Mouse (Mus musculus) ovary, postnatal 10 days (tissue): ENCODE results near the gene Irf2bp2.

Source experiments
- DNase-seq: peaks from one replicate; pipeline ENCODE4 v3.0.0; 2022; ENCODE audit warnings: low spot score

Irf2bp2 gene

DNA sequence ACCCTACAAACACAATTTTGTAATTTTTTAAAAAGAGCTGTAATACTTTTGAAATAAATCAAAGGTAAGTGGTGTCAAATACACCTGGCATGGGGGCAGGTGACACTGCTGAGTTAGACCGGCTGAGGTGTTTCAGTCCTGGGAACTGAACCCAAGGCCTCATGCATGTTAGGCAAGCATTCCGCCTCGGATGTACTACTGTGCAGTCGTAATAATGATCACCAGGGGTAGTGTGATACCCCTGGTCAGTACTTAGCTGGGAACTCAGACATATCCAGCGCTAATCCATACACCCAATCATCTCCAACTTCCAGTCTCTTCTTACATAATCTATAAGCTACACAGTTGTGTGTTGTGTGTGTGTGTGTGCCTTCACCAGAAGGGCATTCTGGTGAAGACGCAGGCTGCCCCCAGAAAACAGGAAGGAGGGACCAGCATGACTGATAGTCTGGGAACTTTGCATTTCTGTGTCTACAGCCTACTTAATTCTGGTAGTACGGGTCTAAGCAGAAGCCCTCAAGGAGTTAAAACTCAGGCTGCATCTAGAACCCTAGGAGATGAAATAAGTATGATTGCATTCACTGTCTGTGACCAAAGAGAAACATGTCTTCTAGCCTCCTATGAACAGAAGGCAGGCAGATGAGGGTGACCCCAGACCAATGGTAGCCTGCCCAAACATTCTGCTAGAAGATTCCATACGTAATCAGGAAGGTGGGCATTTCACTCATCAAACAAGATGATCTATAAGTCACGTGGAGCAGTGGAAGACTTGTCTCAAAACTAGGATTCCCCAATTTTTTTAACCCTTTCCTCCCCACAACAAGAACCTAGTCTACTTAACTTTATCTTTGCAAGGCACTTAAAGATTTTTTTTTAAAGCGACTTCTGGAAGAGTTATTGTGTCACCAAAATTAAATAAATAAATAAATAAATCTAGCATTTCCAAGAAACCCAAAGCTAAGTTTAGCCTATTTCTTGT is 6.9 kb downstream of the Irf2bp2 start:
- no peak for DNase-seq

- DNase-seq, result no peak
Measured at GRCm38 (mm10) chr8:126586101-126586500, 7.7 kb downstream of the Irf2bp2 start.

DNA sequence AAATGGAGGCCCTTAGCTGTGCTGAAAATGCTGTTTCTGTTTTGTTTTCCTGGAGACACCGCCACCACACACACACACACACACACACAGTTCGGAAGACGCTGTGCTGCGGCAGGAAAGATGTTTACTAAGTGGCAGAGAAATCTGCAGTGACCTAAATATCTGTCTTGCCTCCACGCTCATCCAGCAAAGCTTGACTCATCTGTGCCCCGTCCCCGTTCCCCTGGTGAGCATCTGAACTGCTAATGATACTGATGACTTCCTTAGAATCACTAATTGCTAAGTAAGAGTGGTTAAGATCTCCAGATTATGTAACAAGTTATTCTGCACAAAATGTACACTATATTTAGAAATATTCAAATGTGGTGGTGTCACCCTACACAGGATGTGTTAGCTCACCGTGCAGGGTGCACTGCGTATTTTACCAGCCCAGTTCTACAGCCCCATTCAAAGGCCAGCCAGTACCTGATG is 8.2 kb downstream of the Irf2bp2 start:
- no peak for DNase-seq

DNA sequence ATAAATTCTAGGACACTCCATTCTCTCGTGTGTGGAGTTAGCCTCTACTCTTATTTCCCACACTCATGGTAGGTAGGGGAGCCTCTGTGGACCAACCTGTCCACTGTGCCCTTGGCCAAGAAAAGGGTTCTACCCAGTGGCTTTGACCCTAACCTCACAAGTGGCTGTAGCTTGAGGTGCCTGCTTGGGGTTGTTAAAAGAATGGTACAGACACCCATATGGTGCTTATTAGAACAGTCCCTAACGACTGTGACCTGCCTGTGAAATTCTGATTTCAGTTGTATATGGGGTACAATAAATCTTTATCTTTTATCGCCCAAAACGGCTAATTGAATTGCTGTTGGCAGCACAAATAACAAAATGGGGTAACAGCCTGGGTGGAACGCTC is 8.9 kb downstream of the Irf2bp2 start:
- DNase-seq, result no peak

DNA sequence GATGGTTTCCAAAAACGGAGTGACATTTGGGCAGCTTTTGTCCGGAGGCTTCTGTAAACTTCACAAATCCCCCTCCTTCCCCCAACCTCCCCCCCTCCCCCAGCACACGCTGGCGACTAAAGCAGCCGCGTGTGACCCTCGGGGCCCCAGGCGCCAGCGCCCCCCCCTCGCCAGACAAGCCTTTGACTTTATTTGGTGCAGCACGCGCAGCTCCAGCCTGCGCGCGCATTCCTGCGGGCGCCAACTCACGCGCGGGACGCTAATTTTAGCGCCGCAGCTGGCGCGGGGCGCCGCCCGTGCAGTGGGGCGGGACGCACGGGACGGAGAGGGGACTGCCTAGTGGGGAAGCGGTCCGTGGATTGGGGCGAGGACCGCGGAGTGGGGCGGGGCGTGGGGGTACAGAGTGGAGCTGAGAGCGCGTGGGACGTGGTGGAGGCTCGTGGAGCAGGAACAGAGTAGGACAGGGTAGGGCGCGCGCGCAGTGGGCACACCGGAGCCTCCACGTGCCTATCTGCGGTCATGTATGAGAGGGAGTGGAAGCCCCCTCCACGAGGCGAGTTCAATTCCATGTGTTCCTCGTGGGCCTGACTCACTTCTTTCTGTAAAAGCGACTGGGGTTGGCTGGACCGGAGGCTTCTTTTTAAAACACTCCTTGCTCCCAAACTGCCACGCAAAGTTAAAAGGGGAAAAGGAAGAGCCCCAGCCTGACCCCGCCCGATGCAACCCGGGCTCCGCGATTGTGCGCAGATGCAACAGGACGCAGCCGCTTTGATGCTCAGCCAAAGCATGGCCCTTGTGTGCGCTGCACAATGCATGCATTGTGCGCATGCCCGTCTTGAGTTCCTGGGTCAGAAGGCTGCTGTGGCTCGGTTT is 9.6 kb downstream of the Irf2bp2 start:
- DNase-seq, result no peak

DNA sequence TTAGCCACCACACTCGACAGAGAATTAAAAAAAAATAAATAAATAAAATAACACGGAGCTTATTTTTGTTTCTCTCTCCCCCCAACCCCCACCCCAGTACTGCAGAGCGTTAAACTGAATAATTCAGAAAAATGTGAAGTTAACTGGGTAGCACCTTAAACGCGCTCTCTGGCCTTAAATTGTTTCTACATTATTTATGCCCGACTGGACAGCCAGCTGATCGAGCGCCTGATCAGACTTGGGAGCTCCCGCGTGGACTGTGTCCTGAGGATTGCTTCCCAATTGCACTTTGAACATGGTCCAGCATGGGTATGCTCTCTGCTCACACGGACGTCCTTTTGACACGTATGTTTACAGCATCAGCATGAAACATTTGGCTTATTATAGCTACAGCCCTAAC is 10.3 kb downstream of the Irf2bp2 start:
- no peak for DNase-seq

DNA sequence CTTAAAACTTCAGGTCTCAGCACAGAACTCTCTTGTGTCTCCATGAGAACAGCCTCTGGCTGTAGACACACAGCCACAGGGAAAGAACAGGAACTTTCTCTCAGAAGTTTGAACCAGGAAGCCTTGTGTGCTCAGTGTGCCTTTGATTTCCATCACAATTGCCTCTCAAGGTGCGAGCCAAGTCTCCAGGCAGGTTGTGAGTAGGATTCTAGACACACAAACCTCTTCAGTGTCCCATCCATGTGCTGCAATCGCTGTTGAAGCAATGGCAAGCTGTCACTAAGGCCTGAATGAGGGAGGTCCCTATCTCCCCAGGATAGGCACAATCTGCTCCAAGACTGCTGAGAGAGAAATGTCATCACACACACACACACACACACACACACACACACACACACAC is 10.8 kb downstream of the Irf2bp2 start:
- no peak for DNase-seq

DNA sequence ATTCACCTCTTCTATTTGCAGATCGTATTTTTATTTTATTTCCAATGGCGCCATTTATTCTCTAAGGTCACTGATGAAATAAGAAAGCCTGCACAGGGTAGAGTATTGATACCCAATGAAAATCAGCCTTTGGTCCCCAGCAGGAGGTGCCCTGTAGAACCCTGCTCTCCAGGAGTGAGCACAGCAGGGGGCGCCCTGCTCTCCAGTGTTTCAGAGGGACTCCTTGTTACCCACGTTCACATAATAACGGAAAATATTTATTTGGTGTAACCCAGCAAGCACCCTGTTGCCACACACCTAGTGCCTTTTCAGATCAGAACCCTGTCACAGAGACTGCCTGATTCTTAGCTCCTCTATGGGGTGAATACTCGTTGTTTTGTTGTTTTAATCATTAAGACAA is 11.3 kb downstream of the Irf2bp2 start:
- DNase-seq, result no peak

- no peak for DNase-seq
Measured at GRCm38 (mm10) chr8:126581662-126582061, 12.1 kb downstream of the Irf2bp2 start.

DNA sequence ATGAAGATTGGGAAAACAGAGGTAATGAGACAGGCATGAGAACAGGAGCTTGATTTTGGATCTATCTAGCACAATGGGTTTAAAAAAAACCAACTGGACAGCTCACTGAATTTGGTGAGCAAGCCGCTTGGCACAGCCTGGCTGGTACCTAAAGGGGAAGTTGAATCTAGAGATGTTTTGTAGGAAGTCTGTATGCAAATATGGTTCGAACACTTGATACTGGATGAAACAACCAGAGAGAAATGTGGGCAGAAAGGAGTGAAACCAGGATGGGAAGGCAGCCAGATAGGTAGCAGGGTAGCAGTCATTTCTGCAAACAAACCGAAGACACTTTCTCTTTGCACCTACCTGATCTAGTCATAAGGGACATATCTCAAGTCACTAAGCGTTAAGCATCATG is 13.0 kb downstream of the Irf2bp2 start:
- no peak for DNase-seq

DNA sequence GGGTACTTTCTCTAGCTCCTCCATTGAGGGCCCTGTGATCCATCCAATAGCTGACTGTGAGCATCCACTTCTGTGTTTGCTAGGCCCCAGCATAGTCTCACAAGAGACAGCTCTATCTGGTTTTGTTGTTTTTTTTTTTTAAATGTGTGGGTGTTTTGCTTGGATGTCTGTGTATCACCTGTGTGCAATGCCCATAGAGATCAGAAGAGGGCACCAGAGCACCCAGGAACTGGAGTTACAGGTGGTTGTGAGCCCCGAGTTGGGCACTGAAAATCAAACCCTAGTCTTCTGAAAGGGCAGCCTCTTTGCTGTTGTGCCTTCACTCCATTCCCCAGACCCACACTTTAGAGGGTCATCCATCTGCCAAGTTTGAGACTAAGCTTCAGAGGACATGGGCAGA is 13.7 kb downstream of the Irf2bp2 start:
- DNase-seq, result no peak

GRCm38 (mm10) chr8:126578641-126579040 is 15.1 kb downstream of the Irf2bp2 start:
- DNase-seq, result no peak

- no peak for DNase-seq
Measured at GRCm38 (mm10) chr8:126576919-126577318, 16.9 kb downstream of the Irf2bp2 start.

DNA sequence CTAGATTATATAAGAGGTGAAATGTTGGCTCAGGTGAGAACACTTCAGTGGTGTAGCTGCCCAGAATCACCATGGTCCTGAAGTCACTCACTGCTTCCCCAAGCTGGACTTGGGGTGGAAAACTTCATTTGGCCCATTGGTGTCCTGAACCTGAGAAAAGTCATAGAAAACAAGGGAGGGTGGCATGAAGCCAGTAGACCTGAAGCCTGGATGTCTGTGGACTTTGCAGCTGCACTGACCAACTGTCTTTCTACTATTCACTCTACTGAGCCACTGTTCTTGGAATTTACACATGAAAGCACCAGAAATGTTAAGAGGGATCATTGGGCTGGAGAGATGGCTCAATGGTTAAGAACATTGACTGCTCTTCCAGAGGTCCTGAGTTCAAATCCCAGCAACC is 17.7 kb downstream of the Irf2bp2 start:
- no peak for DNase-seq

DNA sequence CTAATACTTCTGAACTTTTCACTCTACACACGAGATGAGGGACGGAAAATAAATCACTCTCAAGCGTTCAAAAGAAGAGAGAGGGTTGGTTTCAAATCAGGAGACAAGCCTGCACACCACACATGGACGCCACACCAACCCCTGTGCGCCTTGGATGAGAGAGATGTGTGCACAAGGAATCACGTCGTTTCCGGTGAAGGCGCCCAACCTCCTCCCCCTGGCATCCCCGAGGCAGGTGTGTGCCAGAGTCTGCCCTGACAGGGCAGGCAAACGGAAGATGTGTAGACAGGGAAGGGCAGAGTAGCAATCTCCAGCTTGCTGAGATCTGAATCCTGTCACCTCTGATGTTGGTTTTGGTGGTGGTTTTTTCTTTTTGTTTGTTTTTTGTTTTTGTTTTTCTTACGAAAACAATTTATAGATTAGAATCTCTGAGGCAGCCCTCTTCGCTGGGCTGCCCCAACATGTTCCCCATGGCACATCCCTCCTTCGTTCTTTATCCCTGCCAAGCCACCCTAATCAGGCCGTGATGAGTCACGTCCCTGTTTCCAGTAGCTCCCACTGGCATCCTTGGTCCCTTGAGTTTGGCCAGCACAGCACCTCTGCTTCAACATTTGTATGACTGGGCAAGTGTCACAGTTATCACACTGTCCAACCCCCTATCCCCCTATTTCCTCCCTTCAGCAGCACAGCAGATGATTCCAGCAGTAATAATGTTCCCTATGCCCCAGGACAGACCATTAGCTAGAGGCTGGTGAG is 18.7 kb downstream of the Irf2bp2 start:
- no peak for DNase-seq

- no peak for DNase-seq
Measured at GRCm38 (mm10) chr8:126573878-126574277, 19.9 kb downstream of the Irf2bp2 start.

DNA sequence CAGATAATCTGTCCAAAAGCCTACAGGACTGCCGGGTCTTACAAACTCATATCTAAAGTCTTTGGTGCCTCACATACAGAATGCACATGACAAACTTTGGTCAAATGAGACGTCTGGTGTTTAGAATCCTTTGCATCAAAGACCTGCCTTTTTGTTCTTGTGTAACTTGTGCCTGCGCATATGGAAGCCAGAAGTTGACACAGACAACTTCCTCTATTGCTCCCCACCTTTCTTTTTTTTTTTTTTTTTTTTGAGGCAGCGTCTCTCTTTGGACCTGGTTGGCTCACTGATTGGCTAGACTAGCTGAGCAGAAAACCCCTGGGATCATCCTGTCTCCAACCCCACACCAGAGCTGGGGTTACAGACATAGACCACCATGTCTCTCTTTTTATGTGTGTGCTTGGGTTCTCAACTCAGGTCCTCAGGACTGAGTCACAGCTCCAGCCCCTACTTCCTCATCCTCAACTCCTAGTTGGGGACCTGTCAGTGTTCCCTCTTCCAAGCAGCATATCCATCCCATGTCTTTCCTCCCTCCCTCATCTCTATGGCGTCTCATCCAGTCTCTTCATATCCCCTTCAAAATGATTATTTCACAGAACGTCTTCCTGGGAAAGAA is 20.6 kb downstream of the Irf2bp2 start:
- no peak for DNase-seq

GRCm38 (mm10) chr8:126571065-126571660 is 22.6 kb downstream of the Irf2bp2 start:
- DNase-seq, result no peak

DNA sequence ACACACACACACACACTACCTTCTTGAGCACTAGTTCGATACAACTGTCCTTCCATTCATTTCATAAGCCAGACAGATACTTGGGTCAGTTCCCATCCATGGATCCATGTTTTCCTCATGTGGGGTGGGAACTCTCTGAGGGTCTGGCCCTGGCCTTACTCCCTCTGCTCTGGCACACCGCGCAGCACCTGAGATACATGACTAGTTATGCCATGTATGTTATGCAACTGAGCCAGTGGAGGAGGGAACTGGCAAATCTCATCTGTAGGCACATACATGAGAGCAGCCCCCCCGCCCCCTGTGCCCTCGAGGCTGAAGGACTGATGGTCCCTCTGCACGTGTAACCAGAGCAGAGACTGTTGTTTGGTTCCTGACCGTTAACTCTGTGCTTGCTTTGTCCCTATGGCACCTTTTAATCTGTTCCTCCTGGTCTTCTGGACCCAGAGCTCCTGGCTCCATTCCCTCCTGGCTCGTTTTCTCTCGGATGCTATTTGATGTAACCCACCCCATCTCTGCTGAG is 23.2 kb downstream of the Irf2bp2 start:
- no peak for DNase-seq

GRCm38 (mm10) chr8:126570046-126570445 is 23.7 kb downstream of the Irf2bp2 start:
- no peak for DNase-seq

DNA sequence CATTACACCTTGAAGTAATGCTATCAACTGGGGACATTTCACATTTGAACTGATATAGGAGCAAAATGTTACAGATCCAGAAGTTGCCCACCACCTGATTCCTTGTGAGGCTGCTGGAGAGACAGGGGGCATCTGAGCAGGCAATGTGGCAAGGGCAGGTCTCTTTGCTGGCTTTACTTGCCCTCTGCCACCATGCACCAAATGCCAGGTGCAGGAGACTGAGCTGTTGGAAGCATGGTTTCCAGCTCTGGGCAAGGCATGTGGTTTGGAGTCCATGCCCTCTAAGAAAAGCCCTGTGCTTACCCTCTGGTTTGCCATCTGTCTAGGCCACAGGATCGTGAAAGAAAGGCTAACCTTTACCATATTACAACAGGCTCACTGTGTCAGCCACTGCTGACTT is 24.1 kb downstream of the Irf2bp2 start:
- DNase-seq, result no peak
